Mouse (Mus musculus): ENCODE data around the gene Rasgef1b. TPM values are rescaled to one million over a fixed set of nuclear protein-coding genes. Genes with fewer than 3 reads are reported as not detected.

Rasgef1b gene
- polyA plus RNA-seq, 1 experiment from 2014 or later: 30.5 TPM

Other genes with a start within 250 kb of the Rasgef1b start
- 0.50 TPM in 1 of 2 replicates, not detected in the other for gene Vamp9, start 177.2 kb upstream of the Rasgef1b start, polyA plus RNA-seq (2016; fragmentation: Nextera tagmentation; extraction: Ambion mirVana)
- 445 and 497 TPM in 2 replicates for gene Hnrnpd, start 249.9 kb upstream of the Rasgef1b start, polyA plus RNA-seq (2016; fragmentation: Nextera tagmentation; extraction: Ambion mirVana)
- gene 4930524J08Rik, start 250.0 kb upstream of the Rasgef1b start, polyA plus RNA-seq (2016; fragmentation: Nextera tagmentation; extraction: Ambion mirVana): 2.0 and 2.7 TPM in 2 replicates